Mouse (Mus musculus) neural tube, embryonic 14.5 days (tissue): ENCODE measurements at regions not wholly inside any gene's neighbourhood (a gene's known extent, or its start where the extent isn't known, plus 50 kb on each side); places are given as distances from the start of the nearest gene placed in this dataset.

Experiments
- ATAC-seq: fragments of 200-750 bp; cut with Nextera tagmentation; 2 replicates; pipeline ENCODE4 v1.8.0; 2017; ENCODE audit warnings: low read depth, mild to moderate bottlenecking, moderate TSS enrichment, moderate library complexity
- H3K27ac ChIP-seq: fragments of 300-500 bp; sonication (generic); 2 replicates; pipeline ENCODE4 v1.5.1; 2014; ENCODE audit warnings: low read depth, mild to moderate bottlenecking, control low read depth, low read length, moderate library complexity, mixed read lengths
- H3K27me3 ChIP-seq: fragments of 300-500 bp; sonication (generic); 2 replicates; pipeline ENCODE4 v1.6.1; 2014; ENCODE audit warnings: low read length; ENCODE audit not compliant: control insufficient read depth, insufficient read depth
- H3K36me3 ChIP-seq: fragments of 300-500 bp; sonication (generic); 2 replicates; pipeline ENCODE4 v1.6.1; 2014; ENCODE audit warnings: low read length, mixed read lengths; ENCODE audit not compliant: control insufficient read depth, insufficient read depth
- H3K4me1 ChIP-seq: fragments of 300-500 bp; sonication (generic); 2 replicates; pipeline ENCODE4 v1.6.1; 2014; ENCODE audit warnings: low read length; ENCODE audit not compliant: control insufficient read depth, insufficient read depth
- H3K4me2 ChIP-seq: fragments of 300-500 bp; sonication (generic); 2 replicates; pipeline ENCODE4 v1.6.1; 2014; ENCODE audit warnings: mild to moderate bottlenecking, low read depth, low read length, control low read depth
- H3K4me3 ChIP-seq: fragments of 300-500 bp; sonication (generic); 2 replicates; pipeline ENCODE4 v1.5.1; 2014; ENCODE audit warnings: low read depth, low read length, control low read depth, mixed read lengths
- H3K9ac ChIP-seq: fragments of 300-500 bp; sonication (generic); replicated peaks from 2 replicates; pipeline ENCODE4 v1.6.1; 2014; ENCODE audit warnings: low read depth, mild to moderate bottlenecking, control low read depth, low read length, mixed read lengths
- H3K9me3 ChIP-seq: fragments of 300-500 bp; sonication (generic); 2 replicates; pipeline ENCODE4 v1.6.1; 2016; ENCODE audit warnings: low read length; ENCODE audit not compliant: control insufficient read depth
- WGBS: fragments of 180-500 bp; shearing (Covaris S2); extraction: QIAGEN DNeasy Blood & Tissue Kit; methylation state at CpG from one replicate; pipeline ENCODE4 v1.1.7; 2014; 5-methylcytosine and 5-hydroxymethylcytosine counted together

- no peak overlapping the region for H3K4me3 ChIP-seq
- H3K9me3 ChIP-seq = no peaks in the 10 kb centered on the region
- H3K27ac ChIP-seq = no peak overlapping the region
- H3K4me2 ChIP-seq = no peak overlapping the region
- 97% methylated on average over 3 of the region's 3 CpGs for WGBS
- no peak for ATAC-seq
- H3K4me1 ChIP-seq = no peaks in the 10 kb centered on the region
- H3K27me3 ChIP-seq = no peaks in the 10 kb centered on the region
- H3K36me3 ChIP-seq = no peaks in the 10 kb centered on the region
- H3K9ac ChIP-seq = no peak overlapping the region
Observed at GRCm38 (mm10) chr10:19194646-19195045, 161.7 kb upstream of the Olig3 start.

- WGBS = 88% methylated on average over 5 of the region's 5 CpGs
- no peak for ATAC-seq
- H3K9me3 ChIP-seq = no peaks in the 10 kb centered on the region
Observed at GRCm38 (mm10) chr10:19192971-19193758, 163.2 kb upstream of the Olig3 start.

GRCm38 (mm10) chr10:19192221-19192620 is 164.1 kb upstream of the Olig3 start:
- Histone ChIP-seq H3K4me2 (no peak overlapping the region), H3K36me3 (no peaks in the 10 kb centered on the region), H3K27ac (no peak overlapping the region), H3K4me1 (no peaks in the 10 kb centered on the region), H3K9ac (no peak overlapping the region), H3K9me3 (no peaks in the 10 kb centered on the region), H3K27me3 (no peaks in the 10 kb centered on the region), H3K4me3 (no peak overlapping the region)
- ATAC-seq = no peak
- 22% methylated on average over 1 of the region's 1 CpGs for WGBS

More at GRCm38 (mm10) chr10:19192971-19193758, 163.2 kb upstream of the Olig3 start:
- Histone ChIP-seq H3K36me3 (no peaks in the 10 kb centered on the region), H3K9ac (no peak overlapping the region), H3K4me2 (no peak overlapping the region), H3K27ac (no peak overlapping the region), H3K4me3 (no peak overlapping the region), H3K4me1 (no peaks in the 10 kb centered on the region), H3K27me3 (no peaks in the 10 kb centered on the region)

- peak; percentile 82; the same call in 1 of the 2 replicates for ATAC-seq
- H3K27me3 ChIP-seq = no peaks in the 10 kb centered on the region
- H3K4me2 ChIP-seq = peak overlapping the region; percentile 38
- no peaks in the 10 kb centered on the region for H3K36me3 ChIP-seq
- H3K9me3 ChIP-seq = no peaks in the 10 kb centered on the region
- 19% methylated on average over 13 of the region's 13 CpGs for WGBS
- H3K9ac ChIP-seq = 0 out of 2 replicates have a peak overlapping the region, but pooled peaks have one; percentile 21
- H3K4me3 ChIP-seq = peak overlapping the region; percentile 7; the same call in 1 of the 2 replicates
- no peaks in the 10 kb centered on the region for H3K4me1 ChIP-seq
- H3K27ac ChIP-seq = no peak overlapping the region
Observed at GRCm38 (mm10) chr10:19188082-19188742, 168.1 kb upstream of the Olig3 start.

- WGBS = 43% methylated on average over 4 of the region's 4 CpGs
- Histone ChIP-seq H3K36me3 (no peaks in the 10 kb centered on the region), H3K9me3 (no peaks in the 10 kb centered on the region), H3K4me2 (peak overlapping the region; percentile 38), H3K4me1 (no peaks in the 10 kb centered on the region), H3K9ac (no peak overlapping the region), H3K4me3 (no peak overlapping the region), H3K27me3 (no peaks in the 10 kb centered on the region), H3K27ac (no peak overlapping the region)
- ATAC-seq = no peak
Observed at GRCm38 (mm10) chr10:19187716-19188081, 168.6 kb upstream of the Olig3 start.

GRCm38 (mm10) chr10:19187084-19187615 is 169.2 kb upstream of the Olig3 start:
- H3K4me3 ChIP-seq = no peak overlapping the region
- no peak overlapping the region for H3K4me2 ChIP-seq
- no peaks in the 10 kb centered on the region for H3K36me3 ChIP-seq
- H3K27me3 ChIP-seq = no peaks in the 10 kb centered on the region
- ATAC-seq = no peak
- no peaks in the 10 kb centered on the region for H3K4me1 ChIP-seq
- no peaks in the 10 kb centered on the region for H3K9me3 ChIP-seq
- H3K9ac ChIP-seq = no peak overlapping the region
- 87% methylated on average over 2 of the region's 2 CpGs for WGBS
- no peak overlapping the region for H3K27ac ChIP-seq

GRCm38 (mm10) chr10:19185790-19186581 is 170.3 kb upstream of the Olig3 start:
- Histone ChIP-seq H3K27me3 (no peaks in the 10 kb centered on the region), H3K4me3 (peak overlapping the region; percentile 15; the same call in 1 of the 2 replicates), H3K27ac (no peak overlapping the region), H3K4me2 (peak overlapping the region; percentile 56), H3K36me3 (no peaks in the 10 kb centered on the region), H3K9me3 (no peaks in the 10 kb centered on the region), H3K9ac (no peak overlapping the region), H3K4me1 (no peaks in the 10 kb centered on the region)
- 14% methylated on average over 18 of the region's 18 CpGs for WGBS
- peak; percentile 84 for ATAC-seq

- Histone ChIP-seq H3K9me3 (no peaks in the 10 kb centered on the region), H3K4me3 (no peak overlapping the region), H3K27ac (no peak overlapping the region), H3K27me3 (no peaks in the 10 kb centered on the region), H3K9ac (no peak overlapping the region), H3K4me2 (no peak overlapping the region), H3K4me1 (no peaks in the 10 kb centered on the region), H3K36me3 (no peaks in the 10 kb centered on the region)
- 98% methylated on average over 7 of the region's 7 CpGs for WGBS
- ATAC-seq = no peak
Observed at GRCm38 (mm10) chr10:19184886-19185285, 169.4 kb upstream of the Tnfaip3 start.
